Mouse (Mus musculus) left cerebral cortex, adult 9 months (tissue): ENCODE results near the gene Tiam2.

Source experiments
- DNase-seq, 2 experiments: peaks; one replicate each; pipeline ENCODE4 v3.0.0; 2022; ENCODE audit warnings: low spot score in 2 of 2

Tiam2 gene

GRCm38 (mm10) chr17:3495576-3495975 lies 169.2 kb downstream of the Tiam2 start:
- DNase-seq: peak; percentile 53 to 70

DNA sequence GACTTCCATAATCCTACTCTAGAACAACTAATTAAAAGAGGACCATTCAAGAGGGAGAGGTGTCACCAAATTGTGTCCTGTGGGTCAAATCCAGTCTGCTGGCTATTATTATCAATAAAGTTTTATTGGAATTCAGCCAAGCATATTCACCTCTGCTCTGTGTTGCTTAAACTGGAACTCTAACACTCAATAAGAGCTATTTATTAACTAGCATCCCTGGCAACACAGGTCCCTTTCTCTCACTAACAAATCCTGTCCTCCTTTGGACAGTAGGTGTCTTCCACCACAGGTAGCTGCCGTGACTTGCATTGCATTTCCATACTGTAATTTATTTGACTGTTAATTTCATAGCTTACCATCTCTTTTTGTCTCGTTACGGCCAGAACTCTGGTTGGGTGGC lies 169.7 kb downstream of the Tiam2 start:
- no peak for DNase-seq

DNA sequence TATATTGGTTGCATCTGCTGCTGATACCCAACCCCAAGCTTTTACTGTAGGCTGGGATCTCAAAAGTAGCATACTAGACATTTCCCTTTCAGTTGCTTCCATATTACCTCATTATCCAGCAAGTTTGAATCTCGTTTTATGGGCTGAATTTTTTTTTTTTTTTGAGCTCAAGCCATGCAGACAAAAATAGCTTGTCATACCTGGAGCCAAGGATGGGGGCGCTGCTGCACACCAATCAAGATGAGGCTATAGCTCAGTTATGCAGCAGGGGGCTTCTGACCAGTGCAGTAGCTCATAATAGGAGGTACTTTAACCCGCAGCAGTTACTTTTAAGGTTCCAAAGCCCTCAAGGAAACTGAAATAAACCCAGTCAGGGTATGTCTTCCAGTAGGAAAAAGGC lies 171.7 kb downstream of the Tiam2 start:
- peak in 1 of 2 experiments; percentile 52 for DNase-seq

DNA sequence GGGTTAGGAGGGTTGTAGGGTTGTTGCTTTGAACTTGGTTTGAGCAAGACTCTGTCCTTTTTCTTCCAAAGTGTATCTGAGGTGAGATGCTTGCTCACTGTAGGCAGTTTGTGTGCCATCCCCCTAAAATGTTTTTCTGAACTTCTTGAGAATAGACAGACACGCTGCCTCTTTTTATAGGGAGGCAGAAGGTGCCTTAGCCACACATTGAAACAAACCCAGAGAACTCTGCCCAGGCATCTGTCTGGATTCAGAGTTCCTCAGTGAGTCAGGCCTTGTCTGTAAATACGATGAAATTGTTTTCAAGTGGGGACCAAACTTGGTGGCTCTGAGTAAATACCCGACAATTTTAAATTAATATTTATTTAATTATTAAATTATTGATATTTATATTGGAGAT lies 172.2 kb downstream of the Tiam2 start:
- peak in 1 of 2 experiments; percentile 54 for DNase-seq

DNA sequence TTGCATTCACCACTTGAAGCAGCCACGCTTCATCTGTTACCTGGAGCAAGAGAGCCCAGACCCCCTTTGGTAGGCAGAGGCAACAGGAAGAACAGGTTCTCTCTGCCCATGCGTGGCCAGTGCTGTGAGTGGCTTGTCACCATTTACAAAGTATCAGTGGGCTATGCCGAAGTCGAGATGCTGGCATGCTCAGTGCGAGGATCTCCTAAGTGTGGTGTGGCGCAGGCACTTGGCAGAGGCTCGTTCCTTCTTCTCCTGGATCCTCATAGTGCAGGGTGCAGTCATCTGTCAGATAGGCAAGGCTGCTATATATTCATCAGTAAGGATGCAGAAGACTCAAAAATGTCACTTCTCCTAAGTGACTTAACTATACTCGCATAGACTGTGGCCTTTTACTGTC lies 173.1 kb downstream of the Tiam2 start:
- no peak for DNase-seq

DNA sequence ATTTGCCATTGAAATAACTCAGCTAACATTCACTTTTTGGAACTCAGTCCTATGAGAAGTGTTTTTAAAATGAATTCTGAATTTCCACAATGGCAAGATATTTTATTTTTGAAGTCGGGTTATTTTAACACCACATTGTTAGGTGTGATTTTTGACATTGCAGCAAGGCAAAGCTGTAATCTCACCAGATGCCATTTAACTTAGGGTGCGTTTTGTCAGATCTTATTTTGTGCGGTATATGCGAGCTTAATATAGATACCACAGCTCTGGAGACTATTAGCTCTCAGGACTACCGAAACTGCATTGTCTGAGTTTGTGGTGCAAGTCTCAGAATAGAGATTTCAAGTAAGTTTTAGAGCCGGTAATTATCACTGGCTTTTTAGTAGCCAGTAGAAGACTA lies 173.7 kb downstream of the Tiam2 start:
- peak in 1 of 2 experiments; percentile 44 for DNase-seq

DNA sequence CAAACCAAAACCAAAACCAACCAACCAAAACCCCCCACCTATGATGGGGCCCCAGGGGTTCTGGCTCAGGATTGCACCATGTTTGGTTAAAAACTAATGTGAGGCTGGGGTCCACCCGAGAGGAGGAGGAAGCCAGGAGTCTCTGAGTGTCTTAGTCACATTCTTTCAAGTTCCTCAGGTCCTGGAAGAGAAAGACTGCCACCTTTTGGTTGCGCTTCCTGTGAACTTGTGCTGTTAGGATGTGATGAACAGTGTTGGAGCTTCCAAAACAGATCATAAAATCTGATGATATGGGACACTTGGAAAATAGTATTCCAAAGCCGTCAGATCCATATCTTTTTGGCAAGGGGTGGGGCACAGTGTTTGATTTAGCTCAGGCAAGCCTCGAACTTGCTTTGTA lies 174.6 kb downstream of the Tiam2 start:
- DNase-seq: no peak

DNA sequence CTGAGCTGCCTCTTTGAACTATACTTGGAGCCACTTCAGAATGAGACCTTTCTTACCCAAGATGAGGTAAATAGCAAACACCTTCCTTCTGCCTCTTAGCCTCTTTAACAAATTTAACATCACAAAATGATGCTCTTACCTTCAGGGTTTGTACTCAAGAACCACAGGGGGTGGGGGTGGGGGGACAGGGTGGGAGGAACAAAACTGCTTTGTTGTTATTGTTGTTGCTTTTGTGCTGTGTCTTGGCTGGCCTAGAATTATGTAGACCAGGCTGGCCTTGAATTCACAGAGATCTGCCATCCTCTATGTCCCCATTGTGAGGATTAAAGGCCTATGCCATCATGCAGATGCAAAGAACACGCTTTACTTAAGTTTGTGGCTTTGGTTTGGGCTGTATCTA lies 179.3 kb downstream of the Tiam2 start:
- no peak for DNase-seq

DNA sequence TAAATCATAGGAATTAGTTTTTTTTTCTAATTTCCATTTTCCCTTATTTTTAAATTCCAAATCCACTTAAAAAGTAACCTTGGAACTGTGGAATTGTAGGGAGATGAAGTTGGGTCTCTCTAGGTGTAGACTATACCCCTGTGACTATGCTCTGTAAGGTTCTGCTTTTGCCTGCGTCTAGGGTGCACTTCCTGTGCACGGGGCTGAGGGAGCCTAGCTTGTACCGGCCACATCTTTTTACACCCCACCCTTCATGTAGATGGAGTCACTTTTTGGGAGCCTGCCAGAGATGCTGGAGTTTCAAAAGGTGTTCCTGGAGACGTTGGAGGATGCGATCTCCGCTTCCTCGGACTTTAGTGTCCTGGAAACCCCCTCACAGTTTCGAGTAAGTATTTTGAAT lies 180.1 kb downstream of the Tiam2 start:
- DNase-seq: no peak

- DNase-seq: peak in 1 of 2 experiments; percentile 79
These were observed 183.5 kb downstream of the Tiam2 start for GRCm38 (mm10) chr17:3509841-3510240.

- DNase-seq: no peak
These were observed 187.9 kb downstream of the Tiam2 start for GRCm38 (mm10) chr17:3514316-3514715.

GRCm38 (mm10) chr17:3515851-3516250 lies 189.5 kb downstream of the Tiam2 start:
- DNase-seq: no peak

- no peak for DNase-seq
These were observed 190.0 kb downstream of the Tiam2 start for GRCm38 (mm10) chr17:3516406-3516805.

- DNase-seq: no peak
These were observed 194.0 kb downstream of the Tiam2 start for GRCm38 (mm10) chr17:3520344-3520743.

DNA sequence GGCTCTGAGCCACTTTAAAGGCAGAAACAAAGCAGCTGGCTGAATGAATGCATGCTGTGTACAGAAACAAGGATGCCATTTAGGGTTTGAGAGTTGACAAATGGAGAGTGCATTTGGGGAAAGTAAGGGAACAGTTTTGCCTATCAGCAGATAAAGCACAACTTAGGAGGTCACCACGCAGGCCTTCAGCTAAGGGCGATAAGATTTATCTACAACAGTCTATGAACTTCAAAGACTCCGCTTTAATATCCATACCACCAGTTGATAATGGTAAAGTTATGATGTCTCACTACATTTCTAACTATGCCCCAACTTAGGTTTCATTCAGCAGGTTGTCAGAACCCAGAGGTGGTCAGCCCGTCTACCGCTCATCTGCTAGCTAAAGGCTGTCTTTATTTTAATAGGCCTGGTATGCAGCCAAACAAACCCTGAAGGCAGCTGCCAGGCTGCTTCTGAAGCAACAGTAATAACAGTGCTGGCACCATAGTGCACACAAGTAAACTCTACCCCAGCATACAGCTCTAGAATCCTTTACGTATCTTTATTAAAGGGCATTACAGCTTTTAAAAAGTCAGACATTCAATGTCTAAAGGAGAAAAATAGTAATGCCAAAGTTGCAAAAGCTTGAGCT lies 201.6 kb downstream of the Tiam2 start:
- DNase-seq: no peak

DNA sequence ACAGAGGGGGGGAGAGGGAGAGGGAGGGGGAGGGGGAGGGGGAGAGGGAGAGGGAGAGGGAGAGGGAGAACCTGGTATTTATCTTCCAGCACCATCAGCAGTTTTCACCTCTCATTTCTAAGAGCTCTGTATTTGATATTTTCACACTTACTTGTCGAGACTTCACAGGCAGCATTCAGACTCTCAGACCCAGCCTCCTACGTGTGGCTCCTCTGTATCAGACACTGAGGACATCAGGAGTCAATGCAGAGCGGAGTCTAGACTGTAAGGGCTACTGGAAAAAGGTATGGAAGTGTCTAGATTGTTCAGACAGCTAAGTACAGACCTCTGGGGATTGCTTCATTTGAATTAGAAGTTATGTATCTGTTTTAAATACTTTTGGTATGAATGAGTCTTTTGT lies 203.2 kb downstream of the Tiam2 start:
- no peak for DNase-seq

DNA sequence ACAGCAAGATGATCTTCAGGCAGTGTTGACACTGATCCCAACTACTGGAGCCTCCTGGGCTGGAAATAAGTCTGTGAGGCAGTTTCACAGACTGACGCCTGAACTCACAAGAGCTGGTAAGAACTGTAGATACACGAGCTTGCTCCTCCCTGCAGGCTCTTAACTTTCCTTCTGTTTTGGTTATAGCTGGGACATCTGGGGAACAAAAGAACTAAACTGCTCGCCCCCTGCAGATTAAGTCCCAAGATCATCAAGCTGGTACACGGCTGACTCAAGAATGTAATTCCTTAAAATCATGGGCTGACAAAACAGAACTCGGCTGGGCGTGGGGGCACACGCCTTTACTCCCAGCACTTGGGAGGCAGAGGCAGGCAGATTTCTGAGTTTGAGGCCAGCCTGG lies 204.2 kb downstream of the Tiam2 start:
- no peak for DNase-seq

DNA sequence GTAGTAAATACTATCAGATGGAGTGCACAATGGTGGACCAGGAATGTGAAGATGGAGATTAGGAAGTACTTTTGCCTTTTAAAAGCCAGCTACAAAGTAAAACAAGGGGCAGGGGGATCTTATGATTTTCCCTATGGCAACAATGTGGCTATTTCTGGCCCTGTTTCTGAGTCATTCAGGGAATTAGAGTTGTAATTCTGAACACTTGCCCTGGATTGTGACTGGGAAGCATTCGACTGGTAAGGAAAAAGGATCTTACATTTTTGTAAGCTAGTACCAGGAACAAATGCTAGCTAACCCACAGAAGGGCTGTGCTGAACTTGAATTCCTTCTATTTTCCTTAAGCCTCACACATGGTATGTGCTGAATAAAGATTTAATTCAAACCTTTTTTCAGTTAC lies 205.3 kb downstream of the Tiam2 start:
- DNase-seq: no peak

DNA sequence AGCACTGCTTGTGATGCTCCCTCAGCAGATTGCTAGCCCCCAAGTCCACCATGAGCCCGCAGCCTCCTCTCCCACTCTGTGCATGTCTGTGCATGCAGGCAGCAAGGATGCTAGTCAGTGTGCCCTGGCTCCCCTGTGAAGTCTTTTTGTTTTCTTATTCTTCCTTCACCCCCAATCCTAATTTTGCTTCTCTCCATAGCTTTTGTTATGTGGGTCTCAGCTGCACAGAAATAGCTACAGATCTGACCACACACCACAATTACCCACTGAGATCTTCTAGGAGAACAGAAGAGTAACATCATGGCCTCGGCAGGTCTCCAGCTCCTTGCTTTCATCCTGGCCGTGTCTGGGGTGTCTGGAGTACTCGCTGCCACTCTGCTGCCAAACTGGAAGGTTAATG lies 205.9 kb downstream of the Tiam2 start, which contains the start of gene Cldn20:
Cldn20 (plus strand) TSS at position 301 of the 400 bp plus-strand sequence.
- no peak for DNase-seq

DNA sequence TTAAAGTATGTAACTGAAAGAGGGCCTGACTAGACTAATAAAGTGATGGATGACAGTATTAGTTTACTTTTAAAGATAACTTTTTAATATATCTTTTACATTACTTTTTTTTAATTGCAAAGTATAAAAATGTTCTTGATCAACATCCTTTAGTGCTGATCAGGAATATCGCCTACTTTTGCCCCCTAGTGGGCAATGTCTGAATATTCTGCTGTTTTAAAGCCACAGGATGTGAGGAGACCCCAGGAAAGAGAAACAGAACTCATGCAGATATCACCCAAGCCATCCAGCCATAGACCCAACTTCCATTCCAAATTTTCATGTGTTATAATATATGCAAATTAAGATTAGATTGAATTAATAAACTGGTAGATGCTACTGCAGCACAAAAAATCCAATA lies 207.1 kb downstream of the Tiam2 start:
- no peak for DNase-seq

DNA sequence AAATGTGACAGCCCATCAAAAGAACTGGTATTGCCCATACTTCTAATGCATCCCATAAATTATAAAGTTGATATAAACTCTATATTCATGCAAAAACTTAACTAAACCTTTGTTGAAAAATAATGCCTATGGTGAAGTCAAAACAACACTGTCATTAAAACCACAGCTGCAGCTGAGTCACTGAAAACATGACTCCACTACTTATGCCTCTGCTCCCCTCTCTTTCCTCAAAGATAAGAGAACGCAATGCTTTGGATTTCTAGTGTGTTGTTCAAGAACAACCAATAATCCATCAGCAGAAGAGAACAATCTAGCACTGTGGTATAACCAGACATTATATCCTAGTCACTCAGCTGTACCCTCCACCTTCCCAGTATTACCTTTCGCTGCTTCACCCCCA lies 213.9 kb downstream of the Tiam2 start:
- DNase-seq: no peak

GRCm38 (mm10) chr17:3541033-3541432 lies 214.7 kb downstream of the Tiam2 start:
- no peak for DNase-seq

GRCm38 (mm10) chr17:3547725-3548124 lies 221.4 kb downstream of the Tiam2 start:
- DNase-seq: no peak

- DNase-seq: no peak
These were observed 229.9 kb downstream of the Tiam2 start for GRCm38 (mm10) chr17:3556251-3556650.
